Mouse (Mus musculus) large intestine, adult 2 months (tissue): ENCODE data around the gene Supt5. TPM values are rescaled to one million over a fixed set of nuclear protein-coding genes. Genes with fewer than 3 reads are reported as not detected.

ENCODE experiments used
- DNase-seq: peaks from one replicate; pipeline ENCODE4 v3.0.0-alpha.2; 2012; ENCODE audit warnings: low read depth, low spot score
- whole genome bisulfite sequencing: fragments of 180-500 bp; shearing (Covaris S2); methylation state at CpG from one replicate; pipeline ENCODE4 v1.1.7; 2018; 5-methylcytosine and 5-hydroxymethylcytosine counted together
- polyA plus RNA-seq: library from polyadenylated mRNA; depleted of rRNA; stranded (reverse); fragments of >200 nt; gene quantifications from 2 replicates; pipeline ENCODE4 v1.2.3, GENCODE M21; 2012; rRNA removed

Gene Supt5
- polyA plus RNA-seq, 1 experiment = 67.7 TPM

DNA sequence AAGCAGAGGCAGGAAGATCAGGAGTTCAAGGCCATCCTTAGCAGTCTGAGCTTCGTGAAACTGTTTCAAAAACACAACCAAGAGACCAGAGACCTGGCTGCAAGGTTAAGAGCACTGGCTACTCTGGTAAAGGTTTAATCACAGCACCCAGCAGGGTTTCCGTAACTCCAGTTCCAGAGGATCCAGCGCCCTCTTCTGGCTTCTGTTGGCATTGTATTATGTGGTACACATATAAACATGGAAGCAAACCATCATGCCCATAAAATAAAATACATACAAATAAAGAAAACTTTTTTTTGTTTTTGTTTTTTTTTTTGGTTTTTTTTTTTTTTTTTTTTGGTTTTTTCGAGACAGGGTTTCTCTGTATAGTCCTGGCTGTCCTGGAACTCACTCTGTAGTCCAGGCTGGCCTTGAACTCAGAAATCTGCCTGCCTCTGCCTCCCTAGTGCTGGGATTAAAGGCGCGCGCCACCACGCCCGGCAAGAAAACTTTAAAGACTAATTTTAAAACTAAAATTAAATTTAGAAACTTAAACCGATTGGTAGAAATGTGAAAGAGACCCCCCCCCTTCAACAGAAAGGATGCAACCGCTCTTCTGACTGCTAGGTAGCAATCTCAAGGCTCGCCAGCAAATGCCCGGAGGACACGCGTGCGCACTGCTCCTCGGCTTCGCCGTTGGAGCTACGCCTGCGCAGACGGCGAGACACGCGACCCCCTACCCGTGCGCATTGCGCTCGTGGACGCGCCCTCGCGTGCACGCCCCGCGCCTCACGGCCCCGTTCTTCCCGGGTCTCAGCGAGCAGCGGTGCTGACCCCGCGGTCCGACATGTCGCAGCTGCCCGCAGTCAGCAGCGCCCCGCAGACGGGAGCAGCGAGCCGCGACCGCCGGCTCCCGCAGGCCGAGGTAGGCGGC, 71.2 kb downstream of the Supt5 start, which contains the start of gene Eid2:
Gene Eid2, plus strand, starts transcription at position 753 of the 913 bp plus-strand sequence.
- 8% methylated on average over 57 of the region's 57 CpGs for WGBS
- no peak for DNase-seq

DNA sequence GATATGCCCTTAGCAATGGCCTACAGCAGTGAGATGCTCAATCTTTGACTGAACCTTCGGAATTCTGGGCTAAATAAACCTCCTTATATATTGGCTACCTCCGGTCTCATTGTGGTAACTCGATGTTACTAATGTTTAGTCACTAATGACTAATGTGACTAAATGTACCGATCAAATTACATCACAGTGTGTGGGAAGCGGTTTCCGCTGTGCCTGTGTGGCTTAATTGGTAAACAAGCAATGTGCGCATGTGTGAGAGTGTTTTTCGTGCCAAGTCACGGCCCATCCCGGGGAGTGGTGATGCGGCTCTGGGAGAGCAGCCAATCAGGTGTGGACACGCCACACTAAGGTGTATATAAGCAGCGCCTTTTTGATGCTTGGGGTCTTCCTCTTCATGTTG, 73.2 kb downstream of the Supt5 start:
- 84% methylated on average over 13 of the region's 13 CpGs for WGBS
- DNase-seq = no peak

Other genes with a start within 250 kb of the Supt5 start
- 0.25 and 0.48 TPM in 2 replicates for gene 9530053A07Rik, start 209.3 kb downstream of the Supt5 start, polyA plus RNA-seq
- gene Fbl, start 169.0 kb downstream of the Supt5 start, polyA plus RNA-seq = 58.2 and 60.1 TPM in 2 replicates
- 11.3 and 16.1 TPM in 2 replicates for gene Dyrk1b, start 159.3 kb downstream of the Supt5 start, polyA plus RNA-seq
- gene Eid2, start 70.9 kb downstream of the Supt5 start, polyA plus RNA-seq = 0.89 and 1.2 TPM in 2 replicates
- gene Eid2b, start 61.0 kb downstream of the Supt5 start, polyA plus RNA-seq = 1.9 and 2.9 TPM in 2 replicates
- gene Selenov, start 47.6 kb downstream of the Supt5 start, polyA plus RNA-seq = not detected in 2 replicates
- gene Dll3, start 36.5 kb downstream of the Supt5 start, polyA plus RNA-seq = 0.41 and 0.55 TPM in 2 replicates
- 96.5 and 103 TPM in 2 replicates for gene Timm50, start 26.7 kb downstream of the Supt5 start, polyA plus RNA-seq
- 1,007 and 1,073 TPM in 2 replicates for gene Rps16, start 11.9 kb upstream of the Supt5 start, polyA plus RNA-seq
- gene Plekhg2, start 33.9 kb upstream of the Supt5 start, polyA plus RNA-seq = 20.4 and 27.5 TPM in 2 replicates
- gene Zfp36, start 41.5 kb upstream of the Supt5 start, polyA plus RNA-seq = 83.2 and 119 TPM in 2 replicates
- 50.4 and 52.9 TPM in 2 replicates for gene Med29, start 54.0 kb upstream of the Supt5 start, polyA plus RNA-seq
- 41.4 and 54.7 TPM in 2 replicates for gene Paf1, start 54.2 kb upstream of the Supt5 start, polyA plus RNA-seq
- gene Gmfg, start 98.7 kb upstream of the Supt5 start, polyA plus RNA-seq = 13.4 and 16.2 TPM in 2 replicates
- gene Lrfn1, start 113.2 kb upstream of the Supt5 start, polyA plus RNA-seq = 1.7 and 2.0 TPM in 2 replicates
- gene Ifnl2, start 171.7 kb upstream of the Supt5 start, polyA plus RNA-seq = not detected in 2 replicates
- not detected in 2 replicates for gene Ifnl3, start 184.1 kb upstream of the Supt5 start, polyA plus RNA-seq
- gene Sycn, start 202.1 kb upstream of the Supt5 start, polyA plus RNA-seq = 3.1 and 4.3 TPM in 2 replicates
- 0.11 TPM in 2 replicates for gene Nccrp1, start 208.5 kb upstream of the Supt5 start, polyA plus RNA-seq